Mouse (Mus musculus) small intestine, adult 2 months (tissue): ENCODE data around the gene Abhd17b.

Source experiments
- CTCF ChIP-seq: fragments of 200-500 bp; IDR thresholded peaks from 2 replicates; pipeline ENCODE4 v1.5.1; 2012; ENCODE audit warnings: low read depth, mild to moderate bottlenecking, control low read depth, inconsistent platforms, low read length, moderate library complexity, mixed read lengths; ENCODE audit not compliant: insufficient replicate concordance, insufficient read length; ENCODE audit errors: extremely low read depth
- POLR2A ChIP-seq: fragments of 200-500 bp; IDR thresholded peaks from 2 replicates; pipeline ENCODE4 v1.6.1; 2012; ENCODE audit warnings: low read depth, mild to moderate bottlenecking, control low read depth, inconsistent platforms, low read length, moderate library complexity

GRCm38 (mm10) chr19:21629030-21629429 is 24.0 kb upstream of the Abhd17b start:
- TF ChIP-seq CTCF (no peak), POLR2A (no peak)
